Mouse (Mus musculus): ENCODE measurements around the gene Chrne. TPM values are rescaled to one million over a fixed set of nuclear protein-coding genes. Genes with fewer than 3 reads are reported as not detected.
A peak's percentile ranks its signal among the peaks of the same experiment; 100 is the strongest.

The Chrne gene
- polyA plus RNA-seq (2015; fragmentation: Nextera tagmentation; extraction: Ambion mirVana) = 0.25 and 0.29 TPM in 2 replicates

- ATAC-seq (replicated peaks; ENCODE audit: low FRiP score, low read depth) (no peak), DNase-seq (ENCODE audit: low spot score) (no peak)
- Histone ChIP-seq H3K27me3 (ENCODE audit: insufficient read depth, low read length) (no peaks in the 10 kb centered on the region), H3K4me3 (replicated peaks; ENCODE audit: low read depth, low read length) (no peak within 1 kb of the TSS), H3K9ac (ENCODE audit: low read depth, low read length) (no peak within 1 kb of the TSS), H3K27ac (no peak within 1 kb of the TSS), H3K4me2 (ENCODE audit: low read length) (no peak within 1 kb of the TSS), H3K9me3 (replicated peaks; ENCODE audit: low read length) (no peaks in the 10 kb centered on the region), H3K4me1 (replicated peaks; ENCODE audit: insufficient read depth, low read length) (peaks cover 12% of the 10 kb centered on the region; the same call in 1 of the 2 replicates), H3K36me3 (ENCODE audit: insufficient read depth, low read length) (no peaks in the 10 kb centered on the region)
- no peak for TF ChIP-seq CTCF (IDR thresholded peaks at IDR 0.05; ENCODE audit: low read depth)
- 38% methylated on average over 1 of the region's 1 CpGs for WGBS
These were observed at the start of gene Chrne for GRCm38 (mm10) chr11:70619101-70619500. Chrne (minus strand) TSS chr11:70619216.

- H3K4me1 ChIP-seq (replicated peaks; ENCODE audit: insufficient read depth, low read length) = peaks cover 7% of the 10 kb centered on the region
- H3K9ac ChIP-seq (ENCODE audit: low read depth, low read length) = peak overlapping the region; percentile 60
- TF ChIP-seq CTCF (IDR thresholded peaks at IDR 0.05; ENCODE audit: low read depth) = no peak
- H3K4me2 ChIP-seq (ENCODE audit: low read length) = peak overlapping the region; percentile 96
- H3K36me3 ChIP-seq (ENCODE audit: insufficient read depth, low read length) = peaks cover 24% of the 10 kb centered on the region
- under 1% methylated on average over 15 of the region's 15 CpGs for WGBS
- no peak for ATAC-seq (replicated peaks; ENCODE audit: low FRiP score, low read depth)
- H3K4me3 ChIP-seq (replicated peaks; ENCODE audit: low read depth, low read length) = peak overlapping the region; percentile 63
- H3K9me3 ChIP-seq (replicated peaks; ENCODE audit: low read length) = no peaks in the 10 kb centered on the region
- no peak for DNase-seq (ENCODE audit: low spot score)
- H3K27ac ChIP-seq = peak overlapping the region; percentile 75
- no peaks in the 10 kb centered on the region for H3K27me3 ChIP-seq (ENCODE audit: insufficient read depth, low read length)
These were observed 49.3 kb upstream of the Chrne start for GRCm38 (mm10) chr11:70668335-70668770.

- ATAC-seq (replicated peaks; ENCODE audit: low FRiP score, low read depth) = no peak
- TF ChIP-seq CTCF (IDR thresholded peaks at IDR 0.05; ENCODE audit: low read depth) = no peak
- Histone ChIP-seq H3K9me3 (replicated peaks; ENCODE audit: low read length) (no peaks in the 10 kb centered on the region), H3K4me3 (replicated peaks; ENCODE audit: low read depth, low read length) (peak overlapping the region; percentile 63), H3K27me3 (ENCODE audit: insufficient read depth, low read length) (no peaks in the 10 kb centered on the region), H3K27ac (peak overlapping the region; percentile 75), H3K9ac (ENCODE audit: low read depth, low read length) (peak overlapping the region; percentile 60; the same call in 1 of the 2 replicates), H3K36me3 (ENCODE audit: insufficient read depth, low read length) (peaks cover 33% of the 10 kb centered on the region), H3K4me1 (replicated peaks; ENCODE audit: insufficient read depth, low read length) (peaks cover 7% of the 10 kb centered on the region), H3K4me2 (ENCODE audit: low read length) (peak overlapping the region; percentile 96)
- WGBS = 54% methylated on average over 14 of the region's 14 CpGs
- DNase-seq (ENCODE audit: low spot score) = no peak
These were observed 48.5 kb upstream of the Chrne start for GRCm38 (mm10) chr11:70667271-70668150.

GRCm38 (mm10) chr11:70666687-70667086 is 47.7 kb upstream of the Chrne start:
- peaks cover 7% of the 10 kb centered on the region for H3K4me1 ChIP-seq (replicated peaks; ENCODE audit: insufficient read depth, low read length)
- H3K4me3 ChIP-seq (replicated peaks; ENCODE audit: low read depth, low read length) = no peak overlapping the region
- no peak for ATAC-seq (replicated peaks; ENCODE audit: low FRiP score, low read depth)
- no peak for DNase-seq (ENCODE audit: low spot score)
- H3K9ac ChIP-seq (ENCODE audit: low read depth, low read length) = no peak overlapping the region
- WGBS = 93% methylated on average over 8 of the region's 8 CpGs
- no peak overlapping the region for H3K4me2 ChIP-seq (ENCODE audit: low read length)
- no peaks in the 10 kb centered on the region for H3K27me3 ChIP-seq (ENCODE audit: insufficient read depth, low read length)
- H3K27ac ChIP-seq = no peak overlapping the region
- peaks cover 40% of the 10 kb centered on the region for H3K36me3 ChIP-seq (ENCODE audit: insufficient read depth, low read length)
- no peak for TF ChIP-seq CTCF (IDR thresholded peaks at IDR 0.05; ENCODE audit: low read depth)
- no peaks in the 10 kb centered on the region for H3K9me3 ChIP-seq (replicated peaks; ENCODE audit: low read length)

GRCm38 (mm10) chr11:70664741-70665140 is 45.7 kb upstream of the Chrne start:
- 85% methylated on average over 9 of the region's 9 CpGs for WGBS
- Histone ChIP-seq H3K36me3 (ENCODE audit: insufficient read depth, low read length) (peaks cover 37% of the 10 kb centered on the region), H3K4me3 (replicated peaks; ENCODE audit: low read depth, low read length) (no peak overlapping the region), H3K27me3 (ENCODE audit: insufficient read depth, low read length) (no peaks in the 10 kb centered on the region), H3K27ac (no peak overlapping the region), H3K4me2 (ENCODE audit: low read length) (no peak overlapping the region), H3K4me1 (replicated peaks; ENCODE audit: insufficient read depth, low read length) (peaks cover 7% of the 10 kb centered on the region), H3K9me3 (replicated peaks; ENCODE audit: low read length) (no peaks in the 10 kb centered on the region), H3K9ac (ENCODE audit: low read depth, low read length) (no peak overlapping the region)
- ATAC-seq (replicated peaks; ENCODE audit: low FRiP score, low read depth) = no peak
- DNase-seq (ENCODE audit: low spot score) = no peak
- TF ChIP-seq CTCF (IDR thresholded peaks at IDR 0.05; ENCODE audit: low read depth) = no peak

GRCm38 (mm10) chr11:70663957-70664356 is 44.9 kb upstream of the Chrne start:
- no peak for ATAC-seq (replicated peaks; ENCODE audit: low FRiP score, low read depth)
- H3K27ac ChIP-seq = no peak overlapping the region
- no peaks in the 10 kb centered on the region for H3K27me3 ChIP-seq (ENCODE audit: insufficient read depth, low read length)
- no peak overlapping the region for H3K9ac ChIP-seq (ENCODE audit: low read depth, low read length)
- no peak overlapping the region for H3K4me2 ChIP-seq (ENCODE audit: low read length)
- H3K9me3 ChIP-seq (replicated peaks; ENCODE audit: low read length) = no peaks in the 10 kb centered on the region
- WGBS = 84% methylated on average over 6 of the region's 6 CpGs
- peaks cover 7% of the 10 kb centered on the region for H3K4me1 ChIP-seq (replicated peaks; ENCODE audit: insufficient read depth, low read length)
- no peak for DNase-seq (ENCODE audit: low spot score)
- no peak overlapping the region for H3K4me3 ChIP-seq (replicated peaks; ENCODE audit: low read depth, low read length)
- H3K36me3 ChIP-seq (ENCODE audit: insufficient read depth, low read length) = peaks cover 37% of the 10 kb centered on the region
- no peak for TF ChIP-seq CTCF (IDR thresholded peaks at IDR 0.05; ENCODE audit: low read depth)
